Mouse (Mus musculus) common myeloid progenitor, adult 5-6 weeks (primary cell): Measurements from ENCODE around the gene Grap2. TPM values are rescaled to one million over a fixed set of nuclear protein-coding genes. Genes with fewer than 3 reads are reported as not detected.
"Not testable (repeated sequence)": the region's sequence is repeated elsewhere in the genome, so short reads cannot be mapped to it uniquely, and the experiment has no call there.

Source experiments
- ATAC-seq: replicated peaks from 2 replicates; pipeline ENCODE4 v1.8.0; 2016; ENCODE audit warnings: low read depth, mild to moderate bottlenecking, moderate TSS enrichment, inconsistent platforms; ENCODE audit not compliant: poor library complexity, severe bottlenecking
- total RNA-seq: library from RNA; stranded (forward); fragments of 200-1000, 187-1606 nt; gene quantifications from 2 replicates; pipeline ENCODE4 v1.2.3, GENCODE M21; 2017

Gene Grap2
- total RNA-seq, 1 experiment from 2014 or later = 1.2 TPM

DNA sequence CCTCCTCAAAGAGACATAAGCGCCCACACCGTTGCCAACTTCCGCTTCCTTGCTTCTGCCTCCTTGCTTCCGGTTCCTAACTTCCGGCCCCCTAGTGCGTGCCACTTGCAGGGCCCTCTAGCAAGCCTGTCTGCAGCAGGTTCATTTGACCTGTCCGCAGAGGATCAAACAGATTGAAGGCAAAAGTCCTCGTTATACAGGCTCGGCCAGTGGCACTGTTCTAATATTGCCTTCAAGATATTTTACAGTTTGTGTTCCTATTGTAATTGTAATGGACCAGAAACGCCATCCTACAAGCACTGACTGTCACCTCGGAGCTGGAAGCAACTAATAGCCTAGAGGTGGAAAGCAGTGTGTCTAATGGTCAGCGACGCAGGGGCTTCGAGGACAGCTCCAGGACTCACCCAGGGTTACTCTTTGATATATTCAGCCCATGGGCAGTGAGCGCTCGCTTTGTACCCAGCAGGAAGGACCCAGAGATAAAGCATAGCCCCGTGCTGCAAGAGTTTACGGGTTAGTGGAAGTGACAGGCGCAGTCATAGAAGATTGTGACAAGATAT is 7.2 kb upstream of the Grap2 start, which contains the start of gene Enthd1:
Gene Enthd1, minus strand, starts transcription at position 51 of the 560 bp plus-strand sequence.
- no peak for ATAC-seq

DNA sequence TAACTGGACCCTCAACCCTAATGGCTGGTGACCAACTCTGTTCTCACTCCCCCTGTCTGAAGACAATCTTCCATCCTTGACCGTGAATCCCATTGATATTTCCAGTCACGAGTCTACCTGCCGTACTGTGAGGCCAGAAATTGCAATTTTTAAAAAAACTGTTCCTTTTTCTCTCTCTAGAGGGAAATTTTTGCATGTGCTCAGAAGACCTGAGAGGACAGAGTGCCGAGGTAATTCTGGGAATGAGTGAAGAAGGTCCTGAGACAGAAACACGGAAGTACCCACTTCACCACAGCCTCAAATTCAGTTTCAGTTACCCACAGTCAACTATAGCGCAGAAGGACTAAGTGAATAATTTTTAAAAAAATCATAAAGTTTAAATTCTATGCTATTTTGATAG is 5.7 kb upstream of the Grap2 start:
- no peak for ATAC-seq

DNA sequence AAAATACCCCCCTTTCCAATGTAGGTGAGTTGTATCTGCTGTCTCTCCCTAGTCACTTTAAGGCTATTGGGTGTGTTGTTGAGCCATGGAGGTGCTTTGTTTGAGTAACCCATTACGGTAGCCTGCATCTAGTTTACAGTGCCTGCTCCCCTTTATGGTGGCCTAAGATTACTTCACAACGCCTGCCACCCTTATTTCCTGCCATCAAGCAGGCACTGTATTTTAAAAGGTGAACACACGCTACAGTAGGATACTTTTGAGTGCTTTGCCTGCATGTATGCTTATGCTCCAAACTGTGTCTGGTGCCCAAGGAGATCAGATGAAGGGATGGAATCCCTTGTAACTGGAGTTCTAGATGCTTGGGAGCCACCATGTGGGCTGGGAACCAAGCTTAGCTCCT is 5.3 kb upstream of the Grap2 start:
- no peak for ATAC-seq

GRCm38 (mm10) chr15:80567731-80568130 is 4.7 kb upstream of the Grap2 start:
- no peak for ATAC-seq

GRCm38 (mm10) chr15:80569205-80569604 is 3.2 kb upstream of the Grap2 start:
- ATAC-seq = no peak

GRCm38 (mm10) chr15:80570226-80570625 is 2.2 kb upstream of the Grap2 start:
- no peak for ATAC-seq

GRCm38 (mm10) chr15:80571611-80572010 is 783 bp upstream of the Grap2 start:
- ATAC-seq = no peak

GRCm38 (mm10) chr15:80572811-80573520 is 572 bp downstream of the Grap2 start:
- ATAC-seq = no peak

DNA sequence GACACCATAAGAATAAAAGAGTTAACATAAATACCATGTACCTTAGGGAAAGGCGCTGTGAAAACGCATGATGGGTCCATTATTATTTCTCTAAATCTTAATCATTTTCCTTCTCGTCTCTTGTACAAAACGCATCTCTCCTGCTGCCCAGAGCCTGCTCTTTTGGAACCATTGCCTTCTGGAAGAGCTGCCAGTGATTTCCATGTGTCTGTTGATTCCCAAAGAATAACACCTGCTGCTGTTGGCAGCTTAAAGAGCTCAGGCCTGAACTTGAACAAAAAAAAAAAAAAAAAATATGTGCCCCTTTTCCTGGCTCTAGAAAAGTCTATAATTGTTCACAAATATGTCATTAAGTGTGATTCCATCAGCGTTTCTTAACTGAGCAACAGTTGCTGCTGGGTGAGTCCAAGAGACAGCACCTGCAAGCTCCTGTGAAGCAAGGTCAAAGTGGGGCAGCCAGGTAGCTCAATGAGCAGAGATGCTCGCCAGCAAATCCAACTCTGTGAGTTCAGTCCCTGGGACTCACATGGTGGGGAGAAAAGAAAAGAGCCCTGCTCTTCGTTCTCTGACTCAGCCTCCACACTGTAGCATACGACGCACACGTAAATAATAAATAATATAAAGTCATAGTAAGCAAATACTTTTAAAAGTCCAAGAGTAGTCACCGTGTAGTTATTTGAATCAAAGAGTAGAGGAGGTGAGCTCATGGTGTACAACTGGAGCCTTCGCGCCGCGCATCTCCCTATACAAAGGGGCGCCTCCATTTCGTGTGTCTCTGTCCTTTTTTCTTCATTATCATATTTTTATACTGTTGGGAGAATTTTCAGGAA is 2.0 kb downstream of the Grap2 start:
- ATAC-seq = no peak

DNA sequence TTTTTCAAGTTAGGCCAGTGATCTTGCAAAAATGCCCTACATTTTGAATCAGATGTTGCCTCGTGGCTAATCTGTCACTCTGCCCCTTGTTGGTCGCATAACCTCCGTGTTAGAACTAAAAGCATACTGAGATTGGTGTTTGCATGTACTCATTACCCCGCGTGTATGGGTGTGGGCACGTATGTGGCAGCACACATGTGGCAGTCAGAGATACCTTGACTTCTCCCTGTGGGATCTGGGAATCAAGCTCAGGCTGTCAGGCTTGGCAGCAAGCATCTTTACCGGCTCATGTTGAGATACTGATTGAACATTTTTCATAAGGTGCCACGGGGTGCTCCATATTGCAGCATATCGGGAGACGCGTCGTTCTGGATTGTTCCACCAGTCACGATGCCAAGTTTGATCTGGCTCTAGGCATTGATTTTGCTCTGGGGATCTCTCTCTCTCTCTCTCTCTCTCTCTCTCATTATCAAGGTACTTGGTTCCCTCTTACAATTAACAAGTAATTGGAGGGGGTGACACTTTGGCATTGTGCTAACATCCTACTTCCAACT is 3.5 kb downstream of the Grap2 start:
- no peak for ATAC-seq

DNA sequence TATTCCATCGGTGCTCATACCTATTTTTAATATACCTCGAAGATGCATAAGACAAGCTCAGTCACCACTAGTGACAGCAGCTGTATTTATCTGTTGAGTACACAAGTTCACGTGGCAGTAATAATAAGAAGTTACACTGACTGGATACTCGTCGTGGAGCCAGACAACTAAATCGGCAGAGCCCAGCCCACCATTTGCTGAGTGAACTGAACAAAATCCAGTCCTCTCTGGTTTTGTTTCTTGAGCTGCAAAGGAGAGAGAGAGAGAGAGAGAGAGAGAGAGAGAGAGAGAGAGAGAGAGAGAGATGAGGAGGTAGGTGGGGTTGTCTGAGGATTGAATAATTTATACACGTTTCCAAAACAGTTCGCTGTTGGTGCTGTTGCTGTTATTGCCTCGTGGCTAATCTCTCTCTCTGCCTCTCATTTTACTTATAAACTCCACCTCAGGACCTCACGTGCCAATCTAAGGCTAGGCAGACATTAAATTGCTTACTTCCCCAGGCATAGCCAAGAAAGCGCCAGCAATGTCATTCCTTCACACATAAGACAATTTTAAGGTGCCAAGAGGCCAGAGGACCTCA is 4.1 kb downstream of the Grap2 start:
- ATAC-seq = no peak

GRCm38 (mm10) chr15:80577166-80577960 is 5.0 kb downstream of the Grap2 start:
- ATAC-seq = no peak

DNA sequence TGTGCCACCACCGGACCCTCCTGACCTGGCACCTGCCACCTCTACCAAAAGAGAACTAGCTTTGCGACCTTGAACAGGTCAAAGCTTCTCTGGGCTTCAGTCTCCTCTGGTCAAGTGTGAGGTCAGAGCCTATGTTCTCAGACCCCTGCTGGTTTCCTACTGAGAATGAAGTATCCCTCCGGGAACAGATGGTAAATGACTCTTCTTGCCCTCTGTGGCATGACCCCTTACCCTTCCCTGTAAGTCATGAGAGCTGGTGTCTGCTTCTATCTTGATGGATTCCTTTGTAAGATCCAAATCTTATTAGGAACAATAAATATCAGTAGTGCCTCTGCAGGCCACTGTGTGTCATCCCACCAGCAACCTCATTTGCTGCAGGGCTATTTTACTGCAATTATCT is 6.7 kb downstream of the Grap2 start:
- ATAC-seq = no peak

- not testable (repeated sequence) for ATAC-seq
These were observed 8.2 kb downstream of the Grap2 start for GRCm38 (mm10) chr15:80580585-80580984.

- peak; percentile 88 for ATAC-seq
These were observed 10.4 kb downstream of the Grap2 start for GRCm38 (mm10) chr15:80582581-80583495.

- ATAC-seq = no peak
These were observed 13.9 kb downstream of the Grap2 start for GRCm38 (mm10) chr15:80586296-80586695.

DNA sequence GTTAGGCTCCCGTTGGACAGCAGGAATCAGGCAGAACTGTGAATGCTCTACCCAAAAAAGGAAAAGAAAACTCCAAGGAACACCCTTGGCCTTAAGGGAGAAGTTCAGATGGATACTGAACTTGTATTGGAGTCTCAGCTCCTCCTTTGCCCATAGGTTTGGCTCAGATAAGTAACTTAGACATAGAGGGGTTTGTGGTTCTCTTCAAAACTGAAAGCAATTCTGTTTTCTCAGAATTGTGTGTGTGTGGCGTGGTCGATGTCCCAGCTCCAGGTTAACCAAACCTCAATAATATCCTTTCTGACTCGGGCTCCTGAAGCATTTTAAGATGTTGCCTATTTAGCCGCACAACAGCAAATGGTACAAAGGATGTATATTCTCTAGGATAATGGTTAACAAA is 18.2 kb downstream of the Grap2 start:
- no peak for ATAC-seq

GRCm38 (mm10) chr15:80592737-80593136 is 20.3 kb downstream of the Grap2 start:
- ATAC-seq = no peak

GRCm38 (mm10) chr15:80593877-80594276 is 21.5 kb downstream of the Grap2 start:
- ATAC-seq = no peak
